Mouse (Mus musculus) hindbrain, postnatal 0 days (tissue): ENCODE results near the gene Mrrf. TPM values are rescaled to one million over a fixed set of nuclear protein-coding genes. Genes with fewer than 3 reads are reported as not detected.
A peak's percentile ranks its signal among the peaks of the same experiment; 100 is the strongest.

Experiments
- ATAC-seq: fragments of 200-750 bp; cut with Nextera tagmentation; 2 replicates; pipeline ENCODE4 v1.8.0; 2017; ENCODE audit warnings: mild to moderate bottlenecking, moderate TSS enrichment, moderate library complexity
- DNase-seq: peaks from one replicate; pipeline ENCODE4 v3.0.0-alpha.2; 2015; ENCODE audit warnings: low spot score
- H3K27ac ChIP-seq: fragments of 300-500 bp; sonication (generic); 2 replicates; pipeline ENCODE4 v1.5.1; 2014; ENCODE audit warnings: mild to moderate bottlenecking
- H3K27me3 ChIP-seq: fragments of 300-500 bp; sonication (generic); 2 replicates; pipeline ENCODE4 v1.6.1; 2014; ENCODE audit warnings: low read length, mixed read lengths; ENCODE audit not compliant: insufficient read depth
- H3K36me3 ChIP-seq: fragments of 300-500 bp; sonication (generic); 2 replicates; pipeline ENCODE4 v1.6.1; 2014; ENCODE audit warnings: low read length, mixed read lengths; ENCODE audit not compliant: insufficient read depth
- H3K4me1 ChIP-seq: fragments of 300-500 bp; sonication (generic); 2 replicates; pipeline ENCODE4 v1.6.1; 2014; ENCODE audit warnings: antibody characterized with exemption, low read length, mixed read lengths; ENCODE audit not compliant: insufficient read depth
- H3K4me2 ChIP-seq: fragments of 300-500 bp; sonication (generic); 2 replicates; pipeline ENCODE4 v1.6.1; 2014; ENCODE audit warnings: low read depth, mild to moderate bottlenecking, low read length, moderate library complexity, mixed read lengths
- H3K4me3 ChIP-seq: fragments of 300-500 bp; sonication (generic); 2 replicates; pipeline ENCODE4 v1.5.1; 2014; ENCODE audit warnings: low read length
- H3K9ac ChIP-seq: fragments of 300-500 bp; sonication (generic); replicated peaks from 2 replicates; pipeline ENCODE4 v1.6.1; 2014; ENCODE audit warnings: mild to moderate bottlenecking, low read length, moderate library complexity, mixed read lengths
- H3K9me3 ChIP-seq: fragments of 300-500 bp; sonication (generic); 2 replicates; pipeline ENCODE4 v1.6.1; 2016; ENCODE audit warnings: low read length, mixed read lengths
- CTCF ChIP-seq: IDR thresholded peaks from 2 replicates; pipeline ENCODE4 v1.5.1; 2016; ENCODE audit warnings: antibody characterized with exemption, control low read depth, low read depth
- WGBS: fragments of 180-500 bp; shearing (Covaris S2); extraction: QIAGEN DNeasy Blood & Tissue Kit; methylation state at CpG from one replicate; pipeline ENCODE4 v1.1.7; 2014; 5-methylcytosine and 5-hydroxymethylcytosine counted together
- polyA plus RNA-seq: library from polyadenylated mRNA; unstranded; fragments of >200 nt; fragmentation: Nextera tagmentation; extraction: Ambion mirVana; gene quantifications from 2 replicates; pipeline ENCODE4 v1.2.1, GENCODE M21; 2015
- total RNA-seq: library from RNA; depleted of rRNA; stranded (reverse); fragments of >200 nt; gene quantifications from 2 replicates; pipeline ENCODE4 v1.2.3, GENCODE M21; 2014

Gene Mrrf
- total and polyA plus RNA-seq, 2 experiments from 2014 or later: 12.9 to 17.0 TPM

DNA sequence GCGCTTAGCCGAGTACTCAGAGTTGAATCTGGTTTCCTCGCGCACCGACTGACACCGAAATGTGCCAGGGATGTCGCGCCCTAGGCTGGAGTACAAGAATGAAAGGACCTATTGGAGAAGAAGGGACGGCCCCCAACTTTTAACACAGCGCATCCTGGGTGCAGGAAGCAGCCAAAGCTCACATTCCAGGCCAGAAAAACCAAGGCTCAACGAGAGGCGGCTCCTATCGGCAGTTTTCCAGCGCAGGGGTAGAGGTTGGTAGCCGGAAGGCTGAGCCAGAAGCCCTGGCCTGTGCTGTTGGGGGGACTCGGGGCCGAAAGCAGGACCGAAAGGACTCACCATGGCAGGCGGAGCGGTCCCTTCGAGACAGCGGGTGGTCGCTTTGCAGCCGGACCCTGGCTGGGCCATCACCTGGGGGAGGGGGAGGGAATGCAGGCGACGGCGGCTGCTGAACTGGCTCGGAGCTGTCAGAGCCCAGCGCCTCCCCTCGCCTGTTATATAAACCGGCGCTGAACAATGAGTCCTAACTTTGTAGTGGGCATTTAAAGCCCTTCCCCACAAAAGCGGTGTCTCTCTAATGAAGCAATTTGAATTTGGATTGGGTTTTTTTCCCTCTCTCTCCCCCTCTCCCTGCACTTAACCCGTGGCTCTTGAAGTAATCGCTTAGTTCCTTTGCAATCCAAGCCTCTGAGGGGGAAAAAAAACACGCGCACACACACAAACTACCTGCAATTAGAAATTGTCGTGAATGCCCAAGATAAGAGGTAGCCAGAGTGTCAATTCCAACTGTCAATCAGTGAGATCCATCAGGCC, 32.4 kb upstream of the Mrrf start:
- Histone ChIP-seq H3K4me1 (peaks cover 6% of the 10 kb centered on the region; the same call in 1 of the 2 replicates), H3K4me3 (peak overlapping the region; percentile 33), H3K4me2 (peak overlapping the region; percentile 53), H3K9ac (no peak overlapping the region), H3K9me3 (no peaks in the 10 kb centered on the region), H3K27me3 (peaks cover 82% of the 10 kb centered on the region), H3K36me3 (no peaks in the 10 kb centered on the region), H3K27ac (no peak overlapping the region)
- no peak for TF ChIP-seq CTCF
- under 1% methylated on average over 38 of the region's 38 CpGs for WGBS
- DNase-seq (no peak), ATAC-seq (no peak)

DNA sequence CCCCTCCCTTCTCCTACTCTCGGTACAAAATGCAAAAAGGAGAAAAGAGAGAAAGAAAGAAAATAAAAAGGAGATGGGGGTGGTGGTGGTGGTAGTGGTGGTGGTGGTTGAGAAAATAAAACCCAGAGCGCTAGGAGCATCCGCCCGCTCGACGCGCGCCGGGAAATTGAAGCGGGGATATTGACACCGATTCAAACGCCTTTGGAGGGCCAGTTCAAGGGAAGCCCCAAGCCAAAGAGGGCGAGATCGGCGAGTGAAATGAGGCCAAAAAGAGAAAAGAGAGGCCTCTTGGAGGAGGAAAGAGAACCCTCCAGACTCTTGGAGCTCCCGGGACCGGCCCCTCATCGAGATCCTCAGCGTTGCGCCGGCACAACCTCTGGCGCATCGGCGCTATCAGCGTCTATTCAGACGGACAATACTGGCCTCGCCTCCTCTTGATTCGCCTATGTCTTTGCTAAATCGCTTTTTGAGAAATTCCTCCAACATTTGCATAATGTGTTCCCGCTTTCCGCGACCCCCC, 31.7 kb upstream of the Mrrf start:
- Histone ChIP-seq H3K9me3 (no peaks in the 10 kb centered on the region), H3K27me3 (peaks cover 79% of the 10 kb centered on the region), H3K27ac (no peak overlapping the region), H3K4me1 (peaks cover 6% of the 10 kb centered on the region; the same call in 1 of the 2 replicates), H3K4me2 (peak overlapping the region; percentile 53), H3K4me3 (peak overlapping the region; percentile 33), H3K36me3 (no peaks in the 10 kb centered on the region), H3K9ac (no peak overlapping the region)
- WGBS: under 1% methylated on average over 32 of the region's 32 CpGs
- ATAC-seq (no peak), DNase-seq (no peak)
- TF ChIP-seq CTCF: no peak

DNA sequence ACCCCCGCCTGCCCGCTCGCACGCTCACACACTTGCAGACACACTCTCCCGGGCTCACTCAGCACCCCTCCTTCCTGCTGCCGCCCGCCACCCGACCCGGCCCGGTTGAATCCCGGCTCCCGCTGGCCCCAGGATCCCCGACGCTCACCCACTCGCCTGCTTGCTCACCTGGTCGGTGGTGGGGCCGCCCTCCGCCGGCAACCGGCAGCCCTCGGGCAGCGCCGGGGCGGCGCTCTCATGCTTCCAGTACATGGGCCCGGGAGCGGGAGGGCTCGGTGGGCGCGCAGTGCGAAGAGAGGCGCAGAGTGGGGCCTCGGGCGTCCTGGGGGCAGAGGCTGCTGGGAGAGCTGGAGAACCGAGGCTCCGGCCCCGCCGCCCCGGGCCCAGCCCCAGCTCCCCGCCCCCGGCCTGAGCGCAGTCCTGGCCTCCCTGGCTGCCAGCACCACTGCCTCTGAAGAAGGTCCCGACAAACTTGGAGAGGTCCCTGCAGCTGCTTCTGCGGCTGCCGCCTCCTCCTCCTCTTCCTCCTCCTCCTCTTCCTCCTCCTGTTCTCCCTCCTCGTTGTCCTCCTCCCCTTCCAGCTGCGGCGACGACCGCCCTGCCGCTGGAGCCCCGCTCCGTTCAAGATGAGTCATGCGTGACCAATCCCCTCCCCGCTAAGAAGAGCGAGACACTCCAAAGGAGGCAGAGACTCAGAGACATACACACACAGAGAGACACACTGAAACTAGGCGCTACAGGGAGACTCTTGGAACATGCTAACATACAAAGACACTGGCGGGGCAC, 31.0 kb upstream of the Mrrf start, which contains the start of gene Lhx6:
Gene Lhx6 (minus strand): TSS at position 453 of the 786 bp plus-strand sequence.
- TF ChIP-seq CTCF: no peak
- Histone ChIP-seq H3K27me3 (peaks cover 74% of the 10 kb centered on the region), H3K4me3 (peak within 1 kb of the TSS; percentile 33), H3K4me2 (peak within 1 kb of the TSS; percentile 53), H3K9ac (no peak within 1 kb of the TSS), H3K27ac (no peak within 1 kb of the TSS), H3K36me3 (no peaks in the 10 kb centered on the region), H3K4me1 (peaks cover 6% of the 10 kb centered on the region; the same call in 1 of the 2 replicates), H3K9me3 (no peaks in the 10 kb centered on the region)
- WGBS: under 1% methylated on average over 52 of the region's 58 CpGs
- DNase-seq (no peak), ATAC-seq (peak; percentile 32; the same call in 1 of the 2 replicates)

DNA sequence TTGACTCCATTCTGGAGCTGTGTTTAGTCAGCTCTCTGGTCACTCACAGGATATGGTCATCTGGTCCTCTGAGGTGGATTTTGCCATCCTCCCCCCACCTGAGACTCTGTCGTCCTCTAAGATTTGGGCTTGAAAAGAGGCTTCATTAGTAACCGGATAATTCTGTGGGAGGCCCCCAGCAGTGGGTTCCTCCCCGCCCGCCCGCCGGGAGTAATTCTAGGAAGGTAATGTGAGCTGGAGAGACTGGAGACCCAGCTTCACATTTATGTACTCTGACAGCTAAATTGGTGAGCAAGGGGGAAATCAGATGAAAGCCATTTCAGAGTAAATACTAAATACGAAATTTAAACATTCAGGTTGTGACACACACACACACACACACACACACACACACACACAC, 27.6 kb upstream of the Mrrf start:
- H3K27me3 ChIP-seq: peaks cover 50% of the 10 kb centered on the region
- no peak for ATAC-seq
- H3K9ac ChIP-seq: no peak overlapping the region
- DNase-seq: no peak
- H3K4me1 ChIP-seq: peaks cover 6% of the 10 kb centered on the region; the same call in 1 of the 2 replicates
- H3K4me3 ChIP-seq: no peak overlapping the region
- WGBS: 13% methylated on average over 7 of the region's 7 CpGs
- no peak overlapping the region for H3K4me2 ChIP-seq
- TF ChIP-seq CTCF: no peak
- no peaks in the 10 kb centered on the region for H3K36me3 ChIP-seq
- no peaks in the 10 kb centered on the region for H3K9me3 ChIP-seq
- no peak overlapping the region for H3K27ac ChIP-seq

DNA sequence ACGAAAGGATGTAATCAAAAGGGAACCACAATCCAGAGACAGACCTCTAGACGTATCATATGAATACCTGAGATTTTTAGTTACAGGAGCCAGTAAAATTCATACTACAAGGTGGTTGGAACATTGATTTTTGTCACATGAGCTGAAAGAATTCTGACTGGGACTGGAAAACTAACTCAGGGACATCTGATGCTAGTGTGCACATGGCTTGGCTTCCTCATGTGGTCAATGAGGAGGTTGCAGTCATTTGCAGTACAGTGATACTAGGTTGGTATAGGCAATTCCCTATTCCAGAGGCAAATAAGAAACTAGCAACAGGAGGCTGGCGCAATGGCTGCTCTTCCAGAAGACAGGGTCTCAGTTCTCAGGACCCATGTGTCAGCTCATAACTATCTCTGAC, 23.6 kb upstream of the Mrrf start:
- Histone ChIP-seq H3K9me3 (no peaks in the 10 kb centered on the region), H3K9ac (no peak overlapping the region), H3K27me3 (peaks cover 14% of the 10 kb centered on the region), H3K27ac (no peak overlapping the region), H3K4me3 (no peak overlapping the region), H3K4me1 (no peaks in the 10 kb centered on the region), H3K36me3 (peaks cover 15% of the 10 kb centered on the region), H3K4me2 (no peak overlapping the region)
- ATAC-seq: no peak
- DNase-seq: no peak
- 80% methylated on average over 3 of the region's 3 CpGs for WGBS
- peak; percentile 52 for TF ChIP-seq CTCF

DNA sequence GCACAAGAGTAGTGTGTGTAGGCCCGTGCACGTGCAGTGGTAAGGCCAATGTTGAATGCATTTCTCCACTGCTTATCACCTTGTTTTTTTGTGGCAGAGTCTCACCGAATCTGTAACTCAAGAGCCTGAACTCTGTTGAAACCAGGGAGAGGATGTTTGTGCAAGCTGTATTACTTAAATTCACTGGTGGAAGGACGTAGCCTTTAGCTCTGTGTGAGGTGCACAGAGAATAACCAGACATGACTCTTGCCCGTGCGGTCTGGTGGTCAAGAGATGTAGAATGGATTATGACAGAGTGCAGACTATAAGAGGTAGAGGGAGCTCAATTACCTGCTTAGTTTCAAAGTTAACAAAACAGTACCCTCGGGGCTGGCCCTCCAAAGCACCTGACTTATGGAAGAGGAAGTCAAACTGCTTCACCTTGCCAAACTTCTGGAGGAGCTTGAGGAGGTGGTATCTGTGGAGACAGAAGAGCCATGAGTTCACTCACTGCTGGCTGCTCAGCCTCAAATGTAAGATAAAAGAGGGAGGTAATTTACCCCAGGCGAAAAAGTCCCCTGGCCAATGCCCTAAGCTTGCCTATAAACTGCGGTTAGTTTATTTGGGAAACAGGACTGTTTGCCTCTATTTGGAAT, 9.3 kb upstream of the Mrrf start:
- Histone ChIP-seq H3K4me3 (no peak overlapping the region), H3K4me2 (no peak overlapping the region), H3K36me3 (peaks cover 56% of the 10 kb centered on the region), H3K4me1 (no peaks in the 10 kb centered on the region), H3K9ac (no peak overlapping the region), H3K27ac (no peak overlapping the region), H3K9me3 (no peaks in the 10 kb centered on the region), H3K27me3 (no peaks in the 10 kb centered on the region)
- ATAC-seq (no peak), DNase-seq (no peak)
- no peak for TF ChIP-seq CTCF
- 95% methylated on average over 9 of the region's 9 CpGs for WGBS
